11 mouse cellular contexts compared by ENCODE assay signal in genomic region chr9:27569054-27569387, GRCm38 (mm10).
"Had no signal": no experiment of that assay in that cellular context is flagged by ENCODE, and none has a peak within 500 bp of the region (broad histone marks: within the 10 kb centered on the region; RNA-seq: fewer than 3 reads in every experiment).

No protein-coding gene starts in this region.

- H3K4me2 ChIP-seq: limb, embryonic 13.5 days; midbrain, embryonic 13.5 days; neural tube, embryonic 13.5 days had no signal

- H3K9me3 ChIP-seq: limb, embryonic 13.5 days; midbrain, embryonic 13.5 days; neural tube, embryonic 13.5 days had no signal

- H3K27me3 ChIP-seq: limb, embryonic 13.5 days; midbrain, embryonic 13.5 days; neural tube, embryonic 13.5 days had no signal

- H3K4me3 ChIP-seq: limb, embryonic 13.5 days; midbrain, embryonic 13.5 days; neural tube, embryonic 13.5 days had no signal

- DNase-seq: kidney, adult 11 months; kidney, adult 9 months; kidney, postnatal 36 days; lung, adult 18-20 months; right cerebral cortex, postnatal 25 days; thymus, postnatal 36 days had no signal

- H3K36me3 ChIP-seq: limb, embryonic 13.5 days; midbrain, embryonic 13.5 days; neural tube, embryonic 13.5 days had no signal

- ATAC-seq: midbrain, embryonic 13.5 days had no signal

- H3K9ac ChIP-seq: limb, embryonic 13.5 days; liver, embryonic 14.5 days; midbrain, embryonic 13.5 days; neural tube, embryonic 13.5 days had no signal

- H3K27ac ChIP-seq: kidney, postnatal 0 days; limb, embryonic 13.5 days; liver, embryonic 14.5 days; midbrain, embryonic 13.5 days had no signal

- H3K4me1 ChIP-seq: neural tube, embryonic 13.5 days had no signal
